Comparison of ENCODE assay signal across 8 mouse cellular contexts in genomic region chr17:35666851-35667256, GRCm38 (mm10). TPM values are rescaled to one million over a fixed set of nuclear protein-coding genes. Genes with fewer than 3 reads are reported as not detected.
DNase-seq lines count a peak whose midpoint lies in the region; ATAC-seq lines count a peak whose summit lies in the region.

No protein-coding gene starts in this region.

- DNase-seq in frontal cortex, adult 2 months (ENCODE audit: extremely low spot score in 1 of 2, low spot score in 1 of 2): peak; percentile 18 to 27
- no peak for DNase-seq in frontal cortex, postnatal 10 days (ENCODE audit: low spot score in 2 of 2)
- peak; percentile 71 for DNase-seq in thymus, postnatal 4 days
- no peak for DNase-seq in thymus, postnatal 0 days (ENCODE audit: low spot score)
- peak; percentile 41 for DNase-seq in heart, postnatal 4 days
- peak; percentile 27 for DNase-seq in liver
- DNase-seq in retina, embryonic 14.5 days (ENCODE audit: low spot score): peak; percentile 64

- ATAC-seq in activated CD4-positive, CD25-positive, alpha-beta regulatory T cell, adult 4 months: no peak

RNA-seq across cellular contexts. Expression of gene Vars2, which starts 0.5 kb away (rescaled TPM):
- 34.1 and 36.7 TPM in 2 replicates for polyA plus RNA-seq in frontal cortex, adult 2 months (2012; rRNA removed)
- polyA plus RNA-seq in thymus, postnatal 0 days (2015; fragmentation: Nextera tagmentation; extraction: Ambion mirVana): 22.5 and 27.0 TPM in 2 replicates
- total RNA-seq in heart, postnatal 4 days (2021): 10 to 100 TPM; 29.0 to 29.2 TPM
- 10 to 100 TPM in 1 of 2 experiments, 1 to 10 TPM in 1; 9.3 to 11.8 TPM for polyA plus RNA-seq in activated CD4-positive, CD25-positive, alpha-beta regulatory T cell, adult 4 months (2017; shearing (Covaris generic))

RNA-seq across cellular contexts. Expression of gene Gtf2h4, which starts 6.7 kb away (rescaled TPM):
- 26.2 and 26.6 TPM in 2 replicates for polyA plus RNA-seq in frontal cortex, adult 2 months (2012; rRNA removed)
- 267 and 319 TPM in 2 replicates for polyA plus RNA-seq in thymus, postnatal 0 days (2015; fragmentation: Nextera tagmentation; extraction: Ambion mirVana)
- total RNA-seq in heart, postnatal 4 days (2021): 10 to 100 TPM; 19.4 to 20.9 TPM
- polyA plus RNA-seq in activated CD4-positive, CD25-positive, alpha-beta regulatory T cell, adult 4 months (2017; shearing (Covaris generic)): 10 to 100 TPM; 11.5 to 30.4 TPM

RNA-seq across cellular contexts. Expression of gene Mucl3, which starts 23.4 kb away (rescaled TPM):
- 0.08 TPM in 1 of 2 replicates, not detected in the other for polyA plus RNA-seq in frontal cortex, adult 2 months (2012; rRNA removed)
- polyA plus RNA-seq in thymus, postnatal 0 days (2015; fragmentation: Nextera tagmentation; extraction: Ambion mirVana): 0.10 and 0.17 TPM in 2 replicates
- total RNA-seq in heart, postnatal 4 days (2021): not detected
- polyA plus RNA-seq in activated CD4-positive, CD25-positive, alpha-beta regulatory T cell, adult 4 months (2017; shearing (Covaris generic)): under 1 TPM in 1 of 2 experiments, not detected in 1; 0.36 TPM

RNA-seq across cellular contexts. Expression of gene Ddr1, which starts 37.6 kb away (rescaled TPM):
- polyA plus RNA-seq in frontal cortex, adult 2 months (2012; rRNA removed): 46.6 and 46.8 TPM in 2 replicates
- polyA plus RNA-seq in thymus, postnatal 0 days (2015; fragmentation: Nextera tagmentation; extraction: Ambion mirVana): 33.7 and 33.8 TPM in 2 replicates
- 100 to 1,000 TPM; 107 to 113 TPM for total RNA-seq in heart, postnatal 4 days (2021)
- under 1 TPM; 0.66 to 0.71 TPM for polyA plus RNA-seq in activated CD4-positive, CD25-positive, alpha-beta regulatory T cell, adult 4 months (2017; shearing (Covaris generic))

RNA-seq across cellular contexts. Expression of gene Gm9573, which starts 40.4 kb away (rescaled TPM):
- 0.06 TPM in 2 replicates for polyA plus RNA-seq in frontal cortex, adult 2 months (2012; rRNA removed)
- 0.18 and 0.23 TPM in 2 replicates for polyA plus RNA-seq in thymus, postnatal 0 days (2015; fragmentation: Nextera tagmentation; extraction: Ambion mirVana)
- not detected for total RNA-seq in heart, postnatal 4 days (2021)
- not detected for polyA plus RNA-seq in activated CD4-positive, CD25-positive, alpha-beta regulatory T cell, adult 4 months (2017; shearing (Covaris generic))

Comparison
In these comparisons a context has a peak if more than half of its experiments do, and no peak if none do; other contexts are left out.
1. DNase-seq: peak in frontal cortex, adult 2 months (2 of 2), thymus, postnatal 4 days (single experiment), heart, postnatal 4 days (single experiment), liver (single experiment) and retina, embryonic 14.5 days (single experiment); none in frontal cortex, postnatal 10 days (0 of 2) and thymus, postnatal 0 days (single experiment).